Mouse (Mus musculus) lung, postnatal 25 days (tissue): ENCODE results near the gene Letm1.

Source experiments
- DNase-seq: peaks from one replicate; pipeline ENCODE4 v3.0.0; 2022; ENCODE audit warnings: low spot score

The Letm1 gene

DNA sequence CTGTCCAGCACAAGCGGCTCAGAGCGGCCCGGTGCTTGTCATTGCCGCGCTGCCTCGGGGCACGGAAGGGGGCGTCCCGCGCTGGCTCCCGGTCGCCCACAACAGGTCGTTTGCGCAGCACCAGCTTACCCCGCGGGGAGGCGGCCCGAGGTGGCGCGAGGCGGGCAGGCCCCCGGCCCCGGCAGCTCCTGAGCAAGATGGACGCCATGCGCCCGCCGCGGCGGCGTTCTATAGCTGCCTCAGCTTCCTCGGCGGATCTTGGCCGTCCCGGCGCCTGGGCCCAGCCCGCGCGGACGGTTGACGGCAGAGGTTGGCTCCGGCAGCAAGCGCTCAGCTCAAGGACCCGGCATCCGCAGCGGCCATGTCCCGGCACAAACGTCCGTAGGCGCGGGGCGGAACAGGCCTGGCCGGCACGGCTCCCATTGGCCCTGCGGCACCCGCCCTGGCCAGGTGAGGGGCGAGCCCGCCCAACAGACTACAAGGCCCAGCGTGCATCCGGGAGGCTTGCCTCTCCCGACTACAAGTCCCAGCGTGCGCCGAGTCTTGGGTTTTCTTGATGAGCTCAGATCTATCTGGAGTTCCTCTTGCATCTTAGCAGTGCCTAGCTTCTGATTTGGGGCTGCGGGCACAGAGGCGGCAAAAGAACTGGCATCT, at the start of gene Letm1:
Gene Letm1 (minus strand): TSS at position 473 of the 654 bp plus-strand sequence.
- DNase-seq = peak; percentile 96

- no peak for DNase-seq
Observed at GRCm38 (mm10) chr5:33830832-33831231, 48.2 kb upstream of the Letm1 start.

DNA sequence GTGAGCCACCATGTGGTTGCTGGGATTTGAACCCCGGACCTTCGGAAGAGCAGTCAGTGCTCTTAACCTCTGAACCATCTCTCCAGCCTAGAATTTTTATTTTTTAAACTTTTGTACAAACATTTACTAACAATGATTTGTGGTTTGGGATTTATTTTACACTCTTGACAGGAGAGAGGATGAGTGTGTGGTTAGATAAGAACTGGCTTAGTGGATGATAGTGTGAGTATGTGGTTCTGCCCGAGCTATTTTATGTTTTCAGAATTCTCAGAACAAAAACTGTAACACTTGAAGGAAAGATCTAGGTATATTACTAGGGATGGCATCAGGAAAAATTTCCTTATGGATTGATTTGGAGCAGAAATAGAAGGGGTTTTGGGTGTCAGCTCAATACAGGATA, 47.3 kb upstream of the Letm1 start:
- DNase-seq = no peak

DNA sequence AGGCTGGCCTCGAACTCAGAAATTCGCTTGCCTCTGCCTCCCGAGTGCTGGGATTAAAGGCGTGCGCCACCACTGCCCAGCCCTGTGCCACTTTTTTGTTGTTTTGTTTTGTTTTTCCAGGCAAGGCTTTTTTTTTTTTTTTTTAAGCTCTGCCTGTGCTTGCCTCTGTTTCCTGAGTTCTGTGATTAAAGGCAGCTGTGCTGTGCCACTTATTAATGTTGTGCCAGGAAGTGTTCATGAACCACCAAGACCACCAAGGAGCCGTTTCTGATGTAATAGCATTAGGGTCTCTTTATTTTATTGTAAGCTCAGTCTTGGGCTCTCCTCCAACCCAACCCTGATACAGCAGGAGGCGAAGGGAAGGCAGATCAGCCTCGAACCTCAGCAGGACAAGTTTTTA, 45.5 kb upstream of the Letm1 start:
- no peak for DNase-seq

DNA sequence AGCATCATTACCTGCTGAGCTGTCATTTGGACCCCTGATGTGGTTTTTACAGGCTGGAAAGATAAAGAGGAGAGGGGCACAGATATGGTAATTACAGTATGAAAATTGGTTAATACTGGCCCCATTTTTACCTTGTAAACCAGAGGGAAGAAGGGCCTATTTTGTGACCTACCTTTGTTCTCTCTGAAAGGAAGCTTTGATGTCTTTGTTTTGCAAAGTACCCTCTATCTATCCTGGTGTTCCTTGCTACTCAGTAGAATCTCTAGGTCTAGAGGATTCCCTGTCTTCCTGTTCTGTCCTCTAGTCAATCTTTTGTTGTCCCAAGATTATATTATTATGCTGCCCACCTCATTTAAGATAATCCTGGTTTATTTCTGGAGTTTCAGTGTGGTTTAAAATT, 43.4 kb upstream of the Letm1 start:
- DNase-seq = no peak

GRCm38 (mm10) chr5:33822456-33822855, 39.8 kb upstream of the Letm1 start:
- no peak for DNase-seq

DNA sequence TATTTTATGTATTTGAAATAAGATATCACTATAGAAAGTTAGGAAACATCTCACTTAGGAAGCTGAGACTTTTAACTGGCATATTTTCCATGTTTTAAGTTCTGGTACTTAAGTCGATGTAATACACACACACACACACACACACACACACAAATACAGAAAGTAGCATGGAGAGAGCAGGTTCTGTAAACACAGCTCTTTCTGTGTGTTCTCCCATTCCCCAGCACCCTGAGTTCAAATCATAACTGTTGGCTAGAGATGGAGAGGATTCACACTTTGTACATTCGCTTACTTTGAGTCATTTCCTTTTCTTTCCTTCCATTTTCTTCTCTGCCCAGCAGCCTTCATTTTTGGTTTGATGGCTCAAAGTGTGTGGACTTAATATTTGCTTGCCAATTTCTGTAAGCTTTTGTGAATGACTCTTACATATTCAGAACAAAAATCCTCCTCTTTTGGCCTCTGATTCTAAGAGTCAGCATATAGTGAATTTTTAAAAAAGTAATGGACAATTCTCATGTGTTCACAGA, 39.3 kb upstream of the Letm1 start:
- DNase-seq = no peak

GRCm38 (mm10) chr5:33820733-33821621, 38.4 kb upstream of the Letm1 start:
- DNase-seq = peak; percentile 23

DNA sequence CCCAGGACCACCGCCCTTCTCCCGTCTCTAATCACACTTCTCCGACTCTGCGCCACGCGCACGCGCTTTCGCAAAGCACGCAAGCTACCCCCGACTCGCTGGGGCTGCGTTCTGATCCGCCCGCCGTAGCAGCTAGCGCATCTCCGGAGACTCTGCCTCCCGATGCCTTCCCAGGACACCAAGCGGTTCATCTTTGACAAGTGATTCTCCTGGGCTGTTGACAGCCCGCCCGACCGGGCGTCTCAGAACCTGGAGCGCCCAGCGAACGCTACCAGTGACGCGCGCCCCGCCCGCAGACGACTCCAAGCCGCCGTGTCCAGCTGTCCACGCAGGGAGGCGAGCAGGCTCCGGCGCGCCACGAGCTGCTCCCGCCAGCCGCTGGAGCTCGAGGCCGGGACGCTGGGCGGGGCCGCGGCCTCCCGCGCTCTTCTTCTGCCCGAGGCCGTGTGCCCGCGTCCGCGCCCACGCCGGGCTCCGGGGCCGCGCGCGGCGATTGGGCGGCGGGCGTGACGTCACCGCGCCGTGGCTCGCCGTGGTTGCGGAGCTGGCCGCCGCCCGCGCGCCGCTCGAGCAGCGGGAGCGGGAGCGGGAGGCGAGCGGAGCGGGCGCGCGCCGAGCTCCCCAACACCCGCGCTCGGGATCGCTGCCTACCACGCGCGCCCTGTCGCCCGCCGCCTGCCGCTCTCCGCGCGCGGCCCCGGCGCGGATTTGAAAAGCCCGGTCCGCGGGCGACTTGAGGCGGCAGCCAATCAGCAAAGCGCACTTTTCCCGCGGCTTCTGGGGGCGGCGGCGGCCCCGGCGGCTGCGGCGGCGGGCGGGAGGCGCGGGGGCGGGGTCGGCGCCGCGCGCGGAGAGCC, 37.5 kb upstream of the Letm1 start, which contains the start of gene Nsd2:
Gene Nsd2 (plus strand): TSS at position 850 of the 857 bp plus-strand sequence.
- DNase-seq = peak; percentile 85

DNA sequence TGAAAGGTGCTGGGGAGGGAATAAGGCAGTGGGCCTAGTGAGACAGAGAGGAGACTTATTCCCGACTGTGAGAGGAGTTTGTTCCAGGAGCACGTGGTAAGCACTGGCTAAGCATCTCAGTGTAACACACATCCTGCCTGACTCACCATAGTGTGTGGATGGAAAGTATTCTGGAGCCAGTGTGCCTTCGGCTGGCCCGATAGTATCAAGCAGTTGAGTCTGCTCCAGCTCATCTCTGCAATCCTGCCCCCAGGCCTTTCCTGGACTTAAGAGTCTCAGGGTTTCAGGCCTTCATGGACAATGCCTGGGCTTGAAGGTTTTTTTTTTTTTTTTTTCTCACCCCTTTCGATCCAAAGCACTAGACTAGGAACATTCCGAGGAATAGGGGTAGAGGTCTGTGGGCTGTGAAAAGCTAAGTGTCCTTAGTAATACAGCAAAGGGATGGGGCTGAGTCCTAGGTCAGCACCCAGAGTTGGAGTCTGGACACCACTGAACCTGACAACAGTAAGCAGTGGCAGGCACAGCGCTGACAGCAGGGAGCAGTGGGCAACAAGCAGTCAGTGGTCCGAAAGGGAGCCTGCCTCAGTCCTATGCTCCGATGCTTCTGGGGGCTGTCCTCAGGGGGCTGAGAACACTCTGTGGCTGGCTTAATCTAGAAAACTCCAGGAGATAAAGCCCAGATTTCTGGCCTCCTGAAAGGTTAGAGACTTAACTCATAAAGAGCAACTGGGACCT, 36.7 kb upstream of the Letm1 start:
- no peak for DNase-seq

GRCm38 (mm10) chr5:33818104-33818503, 35.5 kb upstream of the Letm1 start:
- DNase-seq = no peak

DNA sequence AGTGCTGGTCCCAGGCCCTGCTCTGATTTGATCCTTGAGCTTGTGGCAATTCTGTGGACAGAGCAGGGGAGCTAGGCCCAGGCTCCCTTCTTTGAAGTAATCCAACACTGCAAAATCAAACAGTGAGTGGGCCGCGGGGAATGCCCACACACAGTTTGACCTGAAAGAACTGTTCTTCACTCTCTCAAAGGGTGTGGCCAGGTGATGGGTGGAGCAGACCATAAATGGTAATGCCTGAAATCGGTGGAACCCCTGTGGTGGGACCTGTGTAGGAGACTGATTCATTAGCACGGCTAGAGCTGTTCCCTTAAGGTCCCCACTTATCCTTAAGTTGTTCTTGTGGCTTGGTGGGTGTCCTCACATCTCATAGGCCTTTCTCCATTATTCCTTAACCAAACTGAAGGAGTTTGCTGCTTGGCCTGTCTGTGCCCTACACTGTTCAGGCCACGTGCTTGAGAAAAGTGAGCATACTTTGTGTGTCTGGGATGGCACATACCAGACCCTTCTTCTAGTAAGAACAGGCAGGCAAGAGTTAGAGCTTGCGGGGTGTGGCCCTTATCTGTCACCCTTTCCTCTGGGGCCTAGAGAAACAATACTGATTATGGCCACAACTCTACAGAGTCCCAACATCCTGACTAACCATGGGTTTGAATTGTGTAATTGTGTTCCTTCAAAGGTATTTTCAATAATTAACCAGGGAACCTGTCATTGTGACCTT, 33.5 kb upstream of the Letm1 start:
- no peak for DNase-seq

DNA sequence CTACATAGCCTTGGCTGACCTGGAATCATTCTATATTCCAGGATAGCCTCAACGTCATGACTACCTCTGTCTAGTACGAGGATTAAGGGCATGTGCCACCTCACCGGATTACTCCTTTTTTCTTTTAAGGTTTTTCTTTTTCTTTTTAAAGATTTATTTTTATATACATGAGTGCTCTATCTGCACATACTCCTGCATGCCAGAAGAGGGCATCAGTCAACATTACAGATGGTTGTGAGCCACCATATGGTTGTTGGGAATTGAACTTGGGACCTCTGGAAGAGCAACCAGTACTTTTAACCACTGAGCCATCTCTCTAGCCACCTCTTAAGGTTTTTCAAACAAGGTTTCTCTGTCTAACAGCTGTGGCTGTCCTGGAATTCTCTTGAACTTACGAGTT, 28.9 kb upstream of the Letm1 start:
- no peak for DNase-seq

GRCm38 (mm10) chr5:33803337-33803736, 20.7 kb upstream of the Letm1 start:
- no peak for DNase-seq

GRCm38 (mm10) chr5:33791912-33792643, 9.5 kb upstream of the Letm1 start:
- DNase-seq = no peak

GRCm38 (mm10) chr5:33782999-33783390, 378 bp upstream of the Letm1 start:
- no peak for DNase-seq

DNA sequence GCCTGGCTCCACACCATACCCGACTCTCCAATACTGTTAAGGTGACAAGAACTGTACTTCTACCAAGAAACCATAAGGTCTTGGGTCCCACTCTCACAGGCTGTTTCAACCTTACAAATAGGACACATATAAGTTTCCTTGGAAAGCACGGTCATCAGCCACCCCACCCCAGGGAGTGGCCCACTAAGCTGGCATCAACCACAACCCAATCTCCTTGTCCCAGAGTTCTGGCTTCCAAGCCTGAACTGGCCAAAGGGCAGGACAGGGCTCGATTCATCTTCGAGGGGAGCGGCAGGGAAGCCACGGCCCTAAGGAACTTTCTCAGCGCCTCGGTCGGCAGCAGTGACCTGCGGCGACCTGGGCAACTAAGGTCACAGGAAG, 663 bp downstream of the Letm1 start:
- DNase-seq = no peak

DNA sequence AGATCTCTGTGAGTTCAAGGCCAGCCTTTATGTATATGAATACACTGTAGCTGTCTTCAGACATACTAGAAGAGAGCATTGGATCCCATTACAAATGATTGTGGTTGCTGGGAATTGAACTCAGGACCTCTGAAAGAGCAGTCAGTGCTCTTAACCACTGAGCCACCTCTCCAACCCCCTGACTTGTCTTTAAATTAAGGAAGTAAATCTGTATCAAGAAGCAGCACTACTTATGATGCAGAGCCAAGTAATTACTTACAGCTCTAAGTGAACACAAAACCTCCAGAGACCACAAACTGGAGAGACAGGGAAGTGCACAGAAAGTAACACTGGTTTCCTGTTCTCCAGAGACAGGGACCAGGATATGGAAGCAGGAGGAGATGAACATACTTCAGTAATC, 5.4 kb downstream of the Letm1 start:
- DNase-seq = no peak

GRCm38 (mm10) chr5:33743481-33743880, 39.1 kb downstream of the Letm1 start:
- no peak for DNase-seq

DNA sequence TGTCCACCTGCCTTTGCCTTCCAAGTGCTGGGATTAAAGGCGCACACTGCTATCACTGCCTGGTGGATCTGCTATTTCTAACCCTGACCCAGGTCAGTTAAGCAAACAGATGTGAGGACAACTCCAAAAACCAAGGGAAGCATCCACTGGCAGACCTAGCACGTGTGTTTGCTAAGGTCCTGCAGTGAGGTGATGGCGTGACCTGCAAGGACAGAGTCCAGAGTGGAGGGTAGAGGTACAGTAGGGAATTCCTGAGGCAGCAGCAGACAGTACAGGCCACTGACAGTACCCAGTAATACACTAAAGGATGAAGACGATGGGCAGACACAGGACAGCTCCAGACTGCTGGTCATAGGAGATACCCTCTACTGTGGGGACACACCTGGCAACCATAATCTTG, 42.1 kb downstream of the Letm1 start:
- no peak for DNase-seq
